Mouse (Mus musculus) monocyte, adult 5-6 weeks (primary cell): ENCODE measurements around the gene Kif13a. TPM values are rescaled to one million over a fixed set of nuclear protein-coding genes. Genes with fewer than 3 reads are reported as not detected.
A peak's percentile ranks its signal among the peaks of the same experiment; 100 is the strongest.

Experiments used
- ATAC-seq: fragments of 153-309, 156-312 bp; replicated peaks from 2 replicates; pipeline ENCODE4 v1.8.0; 2017; ENCODE audit warnings: mild to moderate bottlenecking; ENCODE audit not compliant: low TSS enrichment, insufficient number of reproducible peaks, severe bottlenecking, poor library complexity, low FRiP score
- total RNA-seq: library from RNA; stranded (forward); fragments of 200-1000, 200-491, 200-594 nt; gene quantifications from 3 replicates; pipeline ENCODE4 v1.2.3, GENCODE M21; 2017

Gene Kif13a
- total RNA-seq, 1 experiment from 2014 or later = 13.3 TPM

DNA sequence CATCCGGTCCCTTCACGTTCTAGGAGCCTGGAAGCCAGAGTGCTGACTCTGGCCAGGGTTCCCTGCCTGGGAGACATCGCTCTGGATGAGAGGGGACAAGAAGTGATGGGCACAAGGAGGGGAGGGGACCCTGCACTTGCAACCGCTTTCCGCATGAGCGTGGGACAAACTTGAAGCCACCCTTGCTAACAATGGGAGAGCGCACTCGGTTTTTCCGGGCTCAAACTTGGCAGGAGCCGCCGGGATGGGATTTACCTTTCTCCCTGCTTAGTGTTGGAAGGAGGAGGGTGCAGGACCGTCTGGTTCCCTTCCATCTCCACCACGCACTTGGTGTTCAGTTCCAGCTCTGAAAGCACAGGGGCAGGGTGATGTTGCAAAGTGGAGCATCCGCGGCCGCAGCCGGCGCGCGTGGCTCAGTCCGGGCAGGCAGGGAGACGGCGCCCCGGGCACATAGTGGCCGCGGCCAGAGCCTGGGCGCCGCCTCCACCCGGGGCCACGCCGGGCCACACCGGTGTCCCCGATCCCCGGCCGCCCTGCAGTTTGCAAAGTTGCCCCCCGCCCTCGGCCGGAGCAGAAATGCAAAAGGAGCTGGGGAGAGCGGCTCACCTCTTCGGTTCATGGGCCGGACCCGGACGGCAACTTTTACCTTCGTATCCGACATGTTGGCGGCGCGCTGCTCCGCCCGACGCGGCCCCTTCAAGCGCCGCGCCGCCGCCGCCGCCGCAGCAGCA is 541 bp downstream of the Kif13a start:
- ATAC-seq = no peak

DNA sequence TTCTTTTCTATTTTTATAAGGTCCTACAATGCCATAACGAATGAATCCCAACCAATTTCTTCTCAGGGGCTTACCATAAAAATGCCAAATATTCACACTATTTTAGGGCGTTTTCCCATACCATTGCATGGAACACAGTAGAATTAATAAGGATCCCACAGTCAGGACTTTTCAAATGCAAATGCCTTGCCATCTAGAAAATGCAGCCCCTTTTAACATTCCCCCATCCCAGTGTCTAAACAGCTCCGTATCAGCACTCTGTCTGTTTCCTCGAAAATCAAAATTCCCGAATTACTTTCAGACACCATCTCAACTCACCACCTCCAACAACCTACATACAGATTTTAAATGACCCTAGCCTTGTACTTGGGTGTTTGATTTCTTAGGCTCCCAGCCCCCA is 1.3 kb downstream of the Kif13a start:
- no peak for ATAC-seq

DNA sequence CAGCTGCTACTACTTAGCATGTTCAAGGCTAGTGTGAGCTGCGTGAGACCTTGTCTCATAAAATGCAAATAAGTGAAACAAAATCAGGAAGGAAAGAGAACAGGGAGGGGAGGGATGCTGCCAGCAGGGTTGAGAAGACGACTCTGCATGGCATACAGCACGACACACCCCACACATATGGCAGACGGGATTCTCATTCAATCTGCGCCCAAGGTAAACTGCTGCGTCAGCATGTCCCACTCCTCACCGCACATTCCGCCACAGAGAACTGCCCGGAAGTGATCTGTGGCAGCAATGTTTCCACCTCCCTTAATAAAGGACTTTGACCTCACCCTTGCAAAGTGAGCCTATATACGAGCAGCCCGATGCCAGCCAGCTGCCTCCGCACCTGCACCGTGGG is 4.0 kb downstream of the Kif13a start:
- ATAC-seq = no peak

DNA sequence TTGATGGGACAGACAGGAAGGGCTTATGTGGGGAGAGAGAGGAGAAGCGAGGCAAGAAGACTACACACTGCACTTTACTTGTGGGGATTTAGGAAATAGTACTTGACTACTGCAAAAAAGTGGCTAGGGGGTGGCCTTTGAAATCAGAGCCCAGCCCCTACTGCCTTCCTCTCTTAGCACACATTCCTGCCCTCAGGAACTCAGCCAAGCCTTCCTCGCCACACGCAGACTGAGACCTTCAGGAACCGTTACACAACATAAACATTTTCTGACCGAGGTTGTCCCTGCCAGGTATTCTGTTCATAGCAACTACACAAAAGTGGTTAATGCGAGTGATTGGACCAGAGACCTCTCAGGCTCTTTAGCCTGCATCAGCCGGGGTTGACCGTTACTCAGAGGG is 8.1 kb downstream of the Kif13a start:
- no peak for ATAC-seq

DNA sequence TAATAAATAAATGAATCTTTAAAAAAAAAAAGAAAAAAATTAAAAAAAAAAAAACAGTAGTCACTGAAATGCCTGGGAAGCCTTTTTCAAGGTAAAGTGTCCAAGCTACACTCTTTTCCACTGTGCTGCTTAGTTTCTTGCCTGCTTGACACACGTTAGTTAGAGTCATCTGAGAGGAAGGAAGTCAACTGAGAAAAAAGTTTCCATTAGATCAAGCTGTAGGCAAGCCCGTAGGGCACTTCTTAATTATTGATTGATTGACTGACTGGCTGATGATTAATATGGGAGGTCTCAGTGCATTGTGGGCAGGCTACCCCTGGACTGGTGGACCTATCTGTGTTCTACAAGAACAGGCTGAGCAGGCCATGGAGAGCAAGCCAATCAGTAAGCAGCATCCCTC is 9.9 kb downstream of the Kif13a start:
- ATAC-seq = no peak

DNA sequence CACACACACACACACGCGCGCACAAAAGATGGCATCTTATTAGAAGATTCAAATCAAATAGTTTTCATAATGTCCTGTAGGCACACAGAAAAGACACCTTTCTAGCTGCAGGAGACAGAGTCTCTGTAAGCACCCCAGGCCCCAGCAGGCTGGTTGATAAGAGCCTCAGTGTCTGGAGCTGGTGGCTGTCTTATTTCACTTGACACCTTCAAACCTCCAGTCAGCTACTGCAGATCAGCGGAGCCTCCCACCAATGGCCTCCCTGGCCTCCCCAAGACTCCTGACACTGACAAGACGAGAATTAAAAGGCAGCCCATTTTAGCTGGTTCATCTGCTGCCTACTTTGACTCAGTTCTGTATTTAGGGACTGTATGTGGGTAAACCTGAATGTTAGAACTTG is 11.2 kb downstream of the Kif13a start:
- no peak for ATAC-seq

DNA sequence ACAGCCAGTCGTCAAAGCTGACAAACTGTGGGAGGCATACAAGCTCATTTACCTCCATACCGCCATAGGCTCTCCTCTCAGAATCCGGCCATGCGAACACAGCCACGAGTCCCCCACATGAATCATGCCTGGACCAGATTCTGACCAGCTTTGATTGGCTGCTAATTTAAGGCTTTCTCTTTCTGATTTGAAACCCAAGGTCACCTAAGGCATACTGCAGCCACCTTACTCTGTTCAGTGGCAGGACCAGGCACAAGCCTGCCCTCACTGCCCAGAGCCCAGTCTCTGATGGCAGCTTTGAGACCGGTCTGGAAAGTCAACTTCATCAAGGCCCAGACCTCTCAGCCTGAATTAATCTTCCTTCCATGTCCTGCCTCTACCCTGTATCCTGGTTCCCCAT is 17.7 kb downstream of the Kif13a start:
- ATAC-seq = no peak

DNA sequence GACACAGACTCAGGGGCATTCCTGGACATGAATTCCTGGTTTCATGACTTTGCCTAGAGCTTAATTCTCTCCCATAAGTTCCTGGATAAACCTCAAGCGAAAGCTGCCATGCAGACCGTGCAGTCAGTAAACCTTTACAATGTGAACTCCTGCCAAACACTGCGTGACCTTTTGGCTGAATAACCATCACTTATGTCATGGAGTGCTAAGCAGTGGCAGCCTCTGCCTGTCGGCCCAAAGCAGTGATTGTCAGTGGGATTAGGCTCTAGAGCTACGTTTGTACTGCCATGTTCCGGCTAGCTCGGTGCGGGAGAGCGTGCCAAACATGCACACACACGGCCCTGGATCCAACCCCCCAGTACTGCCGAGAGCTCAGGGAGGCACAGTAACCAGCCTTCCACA is 18.6 kb downstream of the Kif13a start:
- ATAC-seq = no peak

DNA sequence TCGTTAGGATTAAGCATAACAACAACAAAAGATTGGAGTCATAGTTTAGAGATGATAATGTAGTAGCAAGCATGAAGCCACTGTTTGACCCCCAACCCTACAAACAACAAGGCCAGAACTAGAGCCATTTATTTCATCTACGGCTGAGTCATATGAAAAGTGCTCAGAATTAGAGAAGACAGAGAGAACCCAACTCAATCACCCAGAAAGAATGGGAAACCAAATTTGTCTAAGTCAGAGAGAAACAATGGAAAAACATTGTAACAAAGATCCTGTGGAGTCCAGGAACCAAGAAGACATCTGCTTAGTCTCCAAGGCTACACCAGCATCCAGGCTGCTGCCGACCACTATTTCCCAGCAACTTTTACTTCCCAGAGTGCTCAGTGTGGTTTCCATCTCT is 19.7 kb downstream of the Kif13a start:
- ATAC-seq = no peak

DNA sequence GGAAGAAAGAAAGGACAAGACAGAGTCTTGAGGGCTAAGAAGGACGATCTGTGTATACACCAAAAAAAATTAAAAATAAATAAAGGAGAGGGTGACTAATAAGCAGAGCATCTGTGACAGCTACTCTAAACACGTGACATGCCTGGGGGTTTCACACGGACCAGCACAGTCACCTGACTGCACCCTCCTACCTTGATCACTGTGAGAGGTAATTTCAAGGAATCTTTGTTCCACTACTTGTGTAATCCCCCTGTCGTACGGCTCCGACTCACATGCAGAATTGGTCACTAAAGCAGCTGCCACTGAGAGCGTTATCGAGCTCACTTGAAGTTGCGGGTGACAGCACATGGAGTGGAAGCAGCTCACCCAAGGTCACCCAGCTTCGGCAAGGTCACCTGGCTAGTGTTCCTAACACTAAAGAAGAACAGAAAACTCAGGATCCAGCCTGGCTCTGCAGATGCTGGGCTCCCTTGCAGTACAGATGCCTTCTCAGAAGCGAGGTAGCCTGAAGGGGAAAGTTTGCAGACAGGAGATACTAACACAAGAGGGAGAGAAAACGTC is 20.6 kb downstream of the Kif13a start:
- ATAC-seq = no peak

DNA sequence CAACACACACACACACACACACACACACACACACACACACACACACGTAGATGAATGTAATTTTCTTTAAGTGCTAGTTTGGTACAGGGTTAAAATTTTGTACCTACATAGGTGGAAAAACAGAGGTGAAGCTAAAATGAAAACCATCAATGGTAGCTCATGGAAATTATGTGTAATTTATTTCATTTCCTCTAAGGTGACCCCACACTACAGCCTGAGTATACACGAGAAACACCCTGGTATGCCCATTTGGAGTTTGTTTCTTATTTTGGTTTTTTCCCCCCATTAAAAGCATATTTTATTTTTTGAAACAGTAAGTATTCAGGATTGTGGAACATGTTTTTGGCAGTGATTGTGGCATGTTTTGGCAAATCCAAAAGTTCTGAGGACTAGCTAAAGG is 21.3 kb downstream of the Kif13a start:
- no peak for ATAC-seq

DNA sequence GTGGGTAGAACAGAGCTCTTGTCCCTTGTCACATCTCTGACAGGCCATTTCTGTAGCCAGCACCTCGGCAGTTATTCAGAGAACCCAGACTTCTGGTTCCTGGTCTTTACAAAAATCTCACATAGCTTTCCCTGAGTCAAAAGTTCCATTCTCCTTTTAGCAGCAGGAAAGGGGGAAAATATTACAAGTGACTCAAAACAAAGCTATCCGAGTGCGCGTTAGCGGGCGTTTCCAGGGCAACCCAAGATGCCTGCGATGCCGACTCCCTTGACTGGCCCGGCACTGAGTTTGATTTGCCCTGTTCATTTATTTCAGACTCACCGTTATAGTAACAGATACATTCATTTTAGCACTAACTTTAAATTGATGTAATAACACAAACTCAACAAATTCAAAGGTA is 21.8 kb downstream of the Kif13a start:
- ATAC-seq = no peak

DNA sequence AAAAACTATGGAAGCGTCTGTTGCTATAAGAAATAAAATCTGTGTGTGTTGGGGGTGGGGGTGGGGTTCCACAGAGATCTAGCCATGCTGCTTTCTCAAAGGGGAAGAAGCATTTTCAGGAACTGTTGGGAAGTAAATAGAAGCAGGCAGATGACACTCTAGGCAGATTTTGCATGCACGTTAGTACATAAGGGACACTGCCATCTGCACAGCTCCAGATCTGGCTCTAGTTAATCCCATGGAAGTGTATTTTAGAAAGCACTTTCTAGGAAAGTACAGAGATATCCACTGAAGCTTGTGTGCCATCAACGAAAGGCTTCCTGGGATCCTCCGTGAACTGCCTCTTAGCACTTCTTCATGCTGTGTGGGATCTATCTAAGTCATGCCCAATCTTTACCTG is 22.6 kb downstream of the Kif13a start:
- ATAC-seq = no peak

DNA sequence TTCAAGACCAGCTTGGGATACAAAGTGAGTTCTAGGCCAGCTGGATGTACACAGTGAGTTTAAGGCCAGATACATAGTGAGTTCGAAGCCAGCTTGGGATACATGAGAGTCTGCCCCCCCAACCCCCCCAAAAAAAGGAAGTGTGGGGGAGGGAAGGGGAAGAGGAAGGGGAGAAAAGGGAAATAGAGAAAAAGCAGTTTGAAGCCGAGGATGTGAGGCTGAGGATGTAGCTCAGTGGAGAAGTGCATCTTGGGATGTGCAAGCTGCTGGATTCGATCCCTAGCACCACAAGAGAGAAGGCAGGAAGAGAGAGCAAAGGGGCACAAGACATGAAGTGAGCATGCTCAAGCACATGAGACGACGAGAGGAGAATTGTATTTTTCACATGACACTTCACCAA is 23.7 kb downstream of the Kif13a start:
- no peak; the same call in 1 of the 2 replicates for ATAC-seq

DNA sequence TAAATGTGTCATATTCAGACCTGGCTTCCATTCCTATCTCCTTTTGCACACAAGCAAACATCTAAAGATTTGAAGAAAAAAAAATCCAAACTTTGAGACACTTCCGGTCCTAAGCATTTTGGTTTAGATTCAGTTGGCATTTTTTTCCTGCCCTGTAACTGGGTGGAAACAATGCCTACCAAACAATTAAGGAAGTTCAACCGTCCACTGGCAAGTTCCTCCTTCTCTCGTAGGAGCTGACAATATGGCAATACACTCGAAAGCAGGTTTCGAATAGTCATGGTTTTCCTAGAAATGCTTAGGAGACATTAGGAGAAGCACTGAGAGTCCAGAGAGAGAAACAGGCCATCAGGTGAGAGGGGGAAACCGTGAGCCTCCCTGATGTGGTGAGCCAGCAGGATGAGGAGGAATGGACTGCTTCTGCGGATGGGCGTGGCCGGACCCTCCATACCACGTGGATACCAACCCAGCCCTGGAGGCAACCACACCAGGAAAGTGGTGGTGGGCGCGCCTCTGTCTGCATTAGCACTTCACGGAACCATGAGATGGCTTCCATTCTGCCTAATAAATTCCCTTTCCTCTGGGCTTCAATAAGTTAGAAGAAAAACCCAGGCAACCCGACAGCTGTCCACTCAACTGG is 24.6 kb downstream of the Kif13a start:
- peak; percentile 69 for ATAC-seq

DNA sequence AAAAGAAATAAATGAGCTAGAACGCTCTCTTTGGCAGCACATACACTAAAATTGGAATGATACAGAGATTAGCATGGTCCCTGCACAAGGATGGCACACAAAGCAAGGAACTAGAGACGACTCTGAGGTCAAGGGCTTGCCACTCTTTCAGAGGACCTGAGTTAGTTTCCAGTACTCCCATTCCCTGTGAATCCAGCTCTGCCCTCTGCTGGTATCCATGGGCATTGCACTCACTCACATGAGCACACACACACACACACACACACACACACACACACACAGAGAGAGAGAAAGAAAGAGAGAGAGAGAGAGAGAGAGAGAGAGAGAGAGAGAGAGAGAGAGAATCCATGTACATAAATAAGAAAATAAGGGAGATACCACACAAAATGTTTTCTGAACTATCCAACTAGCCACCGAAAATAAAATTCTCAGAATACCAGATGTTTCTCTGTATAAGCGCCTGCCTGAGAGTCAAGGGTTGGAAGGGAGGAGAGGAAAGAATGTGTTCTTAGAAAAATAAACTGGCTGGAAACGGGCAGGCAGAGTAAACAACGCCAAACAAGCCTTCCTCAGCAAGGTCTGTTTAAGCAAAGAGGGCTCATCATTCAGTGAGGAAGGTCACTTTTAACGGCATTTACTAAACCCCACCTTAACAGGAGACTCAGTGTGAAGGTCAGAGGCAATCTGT is 27.0 kb downstream of the Kif13a start:
- ATAC-seq = no peak

DNA sequence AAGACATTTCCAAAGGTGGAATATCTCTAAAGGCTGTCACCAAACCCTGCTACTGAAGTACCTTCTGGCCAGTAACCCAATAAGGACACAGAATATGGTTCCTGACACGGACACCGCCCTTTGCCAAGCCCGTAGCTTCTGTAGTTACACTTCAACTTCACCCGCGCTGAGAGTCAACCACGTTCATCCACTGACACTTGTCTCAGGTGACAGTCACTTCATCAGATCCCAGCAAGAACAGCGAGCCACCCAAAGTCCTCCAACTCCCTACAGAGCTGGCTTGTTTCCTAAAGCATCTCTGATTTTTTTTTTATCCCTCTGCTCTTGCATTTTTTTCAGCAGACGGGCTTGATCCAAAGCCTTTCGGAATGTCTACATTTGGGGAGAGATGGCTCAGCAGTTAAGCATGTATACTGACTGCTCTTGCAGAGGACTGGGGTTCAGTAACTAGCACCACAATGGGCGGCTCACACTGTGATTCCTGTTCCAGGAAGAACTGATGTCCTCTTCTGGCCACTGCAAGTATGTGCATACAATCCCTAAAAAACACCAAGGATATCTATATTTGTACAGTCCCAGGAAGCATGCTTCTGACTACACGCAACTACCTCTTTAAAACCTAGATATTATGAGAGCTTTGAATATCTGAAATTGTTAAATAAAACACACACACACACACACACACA is 28.7 kb downstream of the Kif13a start:
- no peak for ATAC-seq

DNA sequence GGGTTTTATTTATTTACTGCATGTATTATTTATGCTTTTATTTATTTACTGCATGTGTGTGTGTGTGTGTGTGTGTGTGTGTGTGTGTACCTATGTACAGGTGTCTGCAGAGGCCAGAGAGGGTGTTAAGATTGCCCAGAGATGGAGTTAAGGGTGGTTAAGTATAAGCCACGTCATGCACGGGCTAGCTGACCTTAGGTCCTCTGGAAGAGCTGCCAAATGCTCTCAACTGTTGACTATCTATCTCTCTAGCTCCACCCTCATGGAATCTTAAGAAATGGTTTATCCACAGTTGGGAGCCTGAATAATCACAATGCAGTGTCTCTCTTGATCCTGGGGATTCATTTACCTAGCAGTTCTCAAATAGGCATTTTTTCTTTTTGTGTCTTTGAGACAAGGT is 30.8 kb downstream of the Kif13a start:
- ATAC-seq = no peak

DNA sequence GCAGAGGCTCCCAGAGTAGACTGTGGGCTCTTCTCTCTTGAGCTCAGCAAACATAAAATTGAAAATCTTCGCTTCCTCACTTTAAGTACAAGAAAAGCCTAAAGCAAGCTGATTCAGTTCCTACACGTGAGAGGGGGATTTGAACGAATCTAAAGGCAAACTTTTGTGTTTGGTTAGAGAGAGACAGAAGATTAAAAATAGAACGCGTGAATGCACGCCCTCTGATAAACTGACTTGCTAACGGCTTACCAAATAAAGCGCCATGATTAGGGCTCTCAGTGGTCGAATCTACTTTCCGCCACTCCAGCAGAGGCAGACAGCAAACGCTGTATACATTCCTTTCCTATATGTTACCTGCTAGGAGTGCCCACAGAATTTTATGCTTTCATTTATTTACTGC is 31.3 kb downstream of the Kif13a start:
- no peak for ATAC-seq
